Mouse (Mus musculus) adrenal gland, adult 18-20 months (tissue): ENCODE measurements around the gene Svep1. TPM values are rescaled to one million over a fixed set of nuclear protein-coding genes. Genes with fewer than 3 reads are reported as not detected.

Experiments
- total RNA-seq, 2 experiments: library from RNA; stranded (reverse); gene quantifications; 1 replicate in 1 of 2; 2 replicates in 1 of 2; pipeline ENCODE4 v1.2.3; 2021

Svep1 gene
- total RNA-seq, 2 experiments from 2014 or later = 6.8 to 9.1 TPM

Other genes starting within 250 kb of the Svep1 start
- not detected for gene Txndc8, start 197.7 kb downstream of the Svep1 start, total RNA-seq
- gene Musk, start 79.1 kb upstream of the Svep1 start, total RNA-seq = under 1 TPM; 0.46 to 0.80 TPM